Mouse (Mus musculus) natural killer cell, adult 2 months (primary cell): ENCODE measurements around the gene Rbl2.

ENCODE experiments used
- DNase-seq, 2 experiments: peaks; one replicate each; pipeline ENCODE4 v3.0.0; 2022; ENCODE audit warnings: low spot score in 2 of 2

Rbl2 gene

DNA sequence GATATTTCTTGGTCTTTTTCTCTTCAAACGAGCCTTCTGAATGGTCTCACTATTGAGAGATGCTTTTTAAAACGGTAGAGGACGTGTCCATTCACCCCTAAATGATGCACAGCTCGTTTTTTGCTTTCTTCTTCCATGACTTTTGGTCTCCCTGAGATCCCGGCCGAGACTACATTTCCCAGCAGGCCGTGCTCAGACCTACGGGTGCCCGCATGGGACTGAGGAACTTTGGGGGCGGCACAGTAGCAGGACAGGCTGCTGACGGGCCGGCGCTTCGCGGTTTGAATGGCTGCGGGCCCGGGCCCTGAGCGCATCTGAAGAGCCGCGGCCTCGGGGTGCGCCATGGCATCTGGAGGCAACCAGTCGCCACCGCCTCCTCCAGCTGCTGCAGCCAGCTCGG is at the start of gene Rbl2:
Rbl2 (plus strand) TSS at position 224 of the 400 bp plus-strand sequence.
- peak; percentile 91 to 93 for DNase-seq

GRCm38 (mm10) chr8:91034417-91034816 is 35.4 kb upstream of the Rbl2 start:
- DNase-seq, result no peak

DNA sequence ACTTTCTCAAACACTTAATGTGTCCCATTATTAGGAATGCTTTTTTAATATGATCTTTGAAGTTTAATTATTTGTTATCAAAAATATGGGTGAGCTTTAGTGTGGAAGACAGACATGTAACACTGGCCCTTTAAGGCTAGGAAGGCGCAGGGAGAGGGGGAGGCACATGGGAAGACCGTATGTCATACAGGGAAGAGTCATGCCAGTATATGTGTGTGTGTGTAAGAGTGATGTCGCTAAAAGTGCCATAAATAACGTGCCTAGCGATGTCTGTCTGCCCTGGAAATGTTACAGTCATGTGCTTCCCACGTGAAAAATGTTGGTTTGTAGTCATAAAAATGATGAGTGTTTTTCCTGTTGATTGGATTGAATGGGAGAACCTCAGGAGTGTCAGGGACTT is 33.0 kb upstream of the Rbl2 start:
- DNase-seq, result no peak

DNA sequence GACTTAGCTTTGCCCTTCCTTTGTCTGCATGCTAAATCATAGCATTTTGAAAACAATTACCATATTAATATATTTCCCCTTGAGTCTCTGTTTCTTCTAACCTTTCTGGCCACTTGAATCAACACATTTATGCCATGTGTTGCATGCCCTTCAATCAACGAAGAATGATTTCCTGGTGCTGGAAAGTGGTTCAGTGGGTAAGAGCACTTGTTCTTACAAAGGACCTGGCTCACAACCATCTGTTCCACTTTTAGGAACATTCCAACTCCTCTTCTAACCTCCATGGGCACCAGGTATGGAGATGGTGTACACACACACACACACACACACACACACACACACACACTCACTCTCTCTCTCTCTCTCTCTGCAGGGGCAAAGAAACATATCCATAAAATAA is 31.2 kb upstream of the Rbl2 start:
- no peak for DNase-seq

DNA sequence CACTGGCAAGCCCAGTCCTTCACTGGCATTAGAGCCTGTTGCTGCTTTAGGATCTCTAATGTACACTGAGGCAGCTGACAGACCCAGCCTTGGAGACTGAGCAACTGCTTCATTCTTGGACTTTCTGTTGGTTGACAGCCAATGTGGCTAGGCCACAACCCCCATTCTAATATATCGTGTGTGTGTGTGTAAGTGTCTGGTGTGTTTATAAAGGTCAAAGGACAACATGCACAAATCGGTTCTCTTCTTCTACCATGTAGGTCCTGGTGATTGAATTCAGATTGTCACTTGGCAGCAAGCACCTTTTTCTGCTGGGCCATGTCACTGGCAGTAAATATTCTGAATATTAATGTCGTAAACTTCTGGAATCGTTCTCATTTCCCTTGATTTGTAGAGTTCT is 23.5 kb upstream of the Rbl2 start:
- DNase-seq, result no peak

- no peak for DNase-seq
Measured at GRCm38 (mm10) chr8:91051037-91051436, 18.8 kb upstream of the Rbl2 start.

DNA sequence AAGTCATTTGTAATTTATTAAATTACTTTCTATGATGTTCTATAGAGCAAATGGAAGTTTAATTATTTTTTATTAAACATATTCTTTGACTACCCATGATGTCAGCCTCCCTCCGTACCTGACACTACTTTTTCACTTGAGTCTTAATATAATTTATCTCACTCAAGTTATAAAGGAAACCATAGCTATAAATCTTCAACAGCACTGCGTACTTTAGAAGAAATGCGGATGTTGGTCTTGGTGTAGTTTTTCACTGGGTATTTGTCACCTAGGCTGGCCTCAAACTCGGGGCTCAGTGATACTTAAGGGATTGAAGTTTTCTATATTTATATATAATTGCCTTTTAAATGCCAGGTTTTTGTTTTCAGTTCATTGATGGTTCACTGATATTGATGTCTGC is 15.4 kb upstream of the Rbl2 start:
- no peak for DNase-seq

DNA sequence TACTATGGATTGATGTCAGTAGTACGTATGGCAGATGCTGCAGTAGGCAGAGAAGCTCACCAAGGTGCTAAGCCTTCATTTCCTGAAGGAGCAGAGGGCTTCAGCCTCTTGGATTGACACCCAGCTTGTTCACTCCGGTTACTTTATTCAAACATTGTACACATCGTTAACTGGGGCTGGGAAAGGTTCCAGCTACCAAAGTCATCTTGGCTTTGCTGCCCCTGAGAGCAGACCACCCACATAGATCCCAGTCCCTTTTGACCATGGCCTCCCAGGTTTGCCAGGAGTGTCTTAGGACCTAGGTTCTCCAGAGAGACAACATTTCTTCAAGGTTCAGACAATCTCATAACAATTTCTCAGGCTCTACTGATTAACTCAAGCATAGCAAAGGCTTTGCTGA is 13.0 kb upstream of the Rbl2 start:
- DNase-seq, result no peak

DNA sequence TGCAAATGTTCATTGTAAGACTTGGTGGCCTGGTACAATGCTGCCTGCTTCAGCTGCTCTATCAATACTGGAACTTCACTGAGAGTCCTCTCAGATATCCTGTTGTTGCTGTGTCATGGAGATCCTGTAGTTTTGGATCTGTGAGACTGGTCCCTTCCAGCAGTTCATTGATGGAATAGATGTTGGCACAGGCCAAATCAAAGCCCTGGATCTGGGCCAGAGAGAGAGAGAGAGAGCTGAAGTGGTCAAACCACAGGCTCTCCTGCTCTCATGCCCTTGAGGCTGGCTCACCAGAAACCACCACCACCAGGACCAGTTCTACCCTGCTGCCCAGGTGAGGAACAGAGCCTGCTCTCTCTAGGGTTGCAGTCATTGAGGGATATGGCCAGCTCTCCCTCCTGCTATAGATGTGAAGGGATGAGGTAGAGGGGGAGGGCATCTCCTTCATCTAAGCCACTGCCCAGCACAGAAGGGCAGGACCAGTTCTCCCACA is 10.7 kb upstream of the Rbl2 start:
- no peak for DNase-seq

GRCm38 (mm10) chr8:91059884-91060510 is 9.9 kb upstream of the Rbl2 start:
- no peak for DNase-seq

DNA sequence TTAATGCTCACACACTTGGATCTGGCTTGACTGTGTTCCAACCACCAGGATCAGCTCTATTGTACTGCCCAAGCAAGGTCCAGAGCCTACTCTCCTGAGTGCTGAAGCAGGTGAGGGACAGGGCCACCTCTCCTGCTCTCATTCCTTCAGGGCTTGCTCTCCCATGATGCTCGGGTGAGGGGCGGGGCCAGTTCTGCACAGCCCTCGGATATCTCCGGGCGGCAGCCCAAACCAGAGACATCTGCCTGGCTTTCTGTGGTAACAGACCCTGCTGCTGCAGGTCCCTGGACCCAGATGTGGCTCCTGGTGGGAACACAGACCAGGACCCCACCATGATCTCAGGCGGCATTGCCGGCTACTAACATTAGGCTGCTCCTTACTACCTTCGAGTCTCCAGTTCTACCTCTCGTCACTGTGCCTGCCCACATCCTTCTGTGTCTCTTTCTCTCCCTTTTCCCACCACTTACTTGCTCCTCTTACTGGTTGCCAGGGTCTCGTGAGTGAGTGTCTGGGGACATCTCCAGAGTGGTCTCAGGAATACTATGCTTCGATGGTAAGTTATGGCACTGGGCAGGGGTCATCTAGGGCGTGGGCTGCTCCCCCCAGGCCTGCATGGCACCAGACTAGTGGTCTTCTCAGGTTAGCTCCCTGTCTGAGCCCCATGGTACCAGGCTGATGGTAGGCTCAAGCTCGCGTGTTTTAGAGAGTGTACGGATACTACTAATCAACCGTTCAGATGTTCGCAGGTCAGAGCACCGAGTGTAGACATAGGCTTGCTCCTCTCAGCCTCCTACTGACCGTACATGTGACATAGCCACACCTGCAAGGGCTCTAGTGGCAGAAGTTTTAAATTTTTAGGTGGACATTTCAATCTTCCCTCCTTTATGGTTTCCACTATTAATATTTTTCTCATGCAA is 9.0 kb upstream of the Rbl2 start:
- DNase-seq, result no peak

GRCm38 (mm10) chr8:91065179-91065578 is 4.7 kb upstream of the Rbl2 start:
- peak; percentile 21 to 55 for DNase-seq

- peak in 1 of 2 experiments; percentile 14 for DNase-seq
Measured at GRCm38 (mm10) chr8:91069407-91069806, 450 bp upstream of the Rbl2 start.

- DNase-seq, result peak; percentile 82 to 84
Measured at GRCm38 (mm10) chr8:91070275-91070859, 510 bp downstream of the Rbl2 start.

- DNase-seq, result peak in 1 of 2 experiments; percentile 31
Measured at GRCm38 (mm10) chr8:91077077-91077867, 7.4 kb downstream of the Rbl2 start.

DNA sequence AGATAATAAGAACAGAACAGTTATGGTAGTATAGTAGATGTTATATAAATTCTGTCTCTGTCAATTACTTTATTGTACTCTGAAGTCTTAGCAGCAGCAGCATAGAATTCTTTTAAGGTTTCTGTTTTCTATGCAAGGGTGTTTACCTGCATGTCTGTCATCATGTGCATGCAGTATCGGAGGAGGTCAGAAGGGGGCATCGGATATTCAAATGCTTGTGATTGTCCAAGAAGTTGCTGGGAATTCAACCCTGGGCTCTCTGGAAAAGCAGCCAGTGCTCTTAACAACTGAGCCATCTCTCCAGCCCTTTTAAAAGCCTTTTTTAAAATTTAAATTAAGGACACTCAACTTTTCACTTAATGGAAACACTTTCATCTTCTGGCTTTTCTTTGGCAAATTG is 9.8 kb downstream of the Rbl2 start:
- DNase-seq, result no peak

DNA sequence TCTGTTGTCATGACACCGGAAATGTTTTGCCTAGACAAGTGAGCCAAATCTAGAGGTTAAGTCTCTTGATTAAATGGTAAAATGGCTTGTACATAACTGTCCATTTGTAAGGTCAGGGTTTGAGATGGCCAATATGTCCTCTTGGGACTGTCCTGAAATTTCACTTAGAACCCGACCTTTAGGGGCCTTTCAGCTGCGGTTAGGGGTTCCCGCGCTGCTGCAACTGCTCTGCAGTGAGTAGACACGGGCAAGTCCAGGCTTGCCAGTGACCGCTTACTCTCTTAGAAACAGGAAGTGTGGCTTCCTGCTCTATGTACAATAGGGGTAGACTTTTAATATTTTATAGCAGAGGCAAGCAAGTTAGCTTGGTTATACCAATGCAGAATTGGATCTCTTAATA is 12.1 kb downstream of the Rbl2 start:
- peak; percentile 47 to 69 for DNase-seq

DNA sequence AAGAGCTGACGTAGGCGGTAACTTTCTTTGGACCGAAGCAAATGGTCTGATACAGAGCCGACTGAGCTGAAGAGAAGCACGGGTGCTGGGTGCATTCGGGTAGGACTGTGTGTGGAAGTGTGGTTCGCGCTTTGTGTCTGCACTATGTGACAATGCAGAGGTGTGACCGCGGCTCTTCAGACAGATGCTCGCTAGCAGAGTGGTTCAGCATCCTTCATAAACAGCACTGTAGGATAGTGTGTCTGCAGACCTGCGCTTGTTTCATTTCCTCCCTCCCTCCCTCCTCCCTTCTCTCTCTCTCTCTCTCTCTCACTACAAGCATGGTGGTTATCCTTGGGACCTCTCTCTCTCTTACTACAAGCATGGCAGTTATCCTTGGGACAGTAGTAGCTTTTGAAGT is 12.6 kb downstream of the Rbl2 start:
- DNase-seq, result peak; percentile 53 to 66

DNA sequence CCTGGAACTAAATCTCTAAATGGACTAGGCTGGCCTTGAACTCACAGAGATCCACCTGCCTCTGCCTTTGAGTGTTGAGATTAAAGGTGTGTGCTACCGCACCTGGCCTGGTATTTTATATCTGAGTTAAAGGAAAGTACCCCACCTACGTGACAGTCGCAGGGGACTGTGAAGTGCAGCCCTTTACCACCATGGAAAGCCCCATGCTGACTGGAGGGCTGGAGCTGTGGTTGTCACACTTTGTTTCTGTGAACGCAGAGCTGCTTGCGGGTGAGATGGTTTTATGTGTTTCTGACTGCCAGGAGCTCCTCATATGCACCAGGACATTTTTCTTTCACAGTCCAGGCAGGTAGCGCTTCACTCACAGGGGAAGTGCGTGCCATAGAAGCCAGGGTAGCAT is 18.6 kb downstream of the Rbl2 start:
- peak; percentile 50 to 68 for DNase-seq

DNA sequence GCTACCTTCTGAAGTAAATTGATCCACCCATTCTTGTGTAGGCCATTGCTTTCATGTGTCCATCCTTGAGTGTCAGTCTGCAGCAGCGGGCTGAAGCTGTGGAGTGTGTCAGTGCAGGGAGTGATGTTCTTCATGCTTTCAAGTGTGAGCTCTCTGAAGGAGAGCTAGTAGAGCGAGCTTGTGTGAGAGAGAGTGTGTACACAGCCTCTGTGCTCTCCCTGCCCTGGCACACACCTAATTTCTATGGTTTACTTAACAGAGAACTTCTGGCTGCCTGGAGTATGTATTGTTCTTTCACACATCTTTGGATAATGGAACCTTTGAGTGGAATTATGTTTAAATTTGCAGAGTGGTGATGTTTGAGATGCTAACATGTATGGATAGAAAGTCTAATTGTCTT is 19.7 kb downstream of the Rbl2 start:
- no peak for DNase-seq

DNA sequence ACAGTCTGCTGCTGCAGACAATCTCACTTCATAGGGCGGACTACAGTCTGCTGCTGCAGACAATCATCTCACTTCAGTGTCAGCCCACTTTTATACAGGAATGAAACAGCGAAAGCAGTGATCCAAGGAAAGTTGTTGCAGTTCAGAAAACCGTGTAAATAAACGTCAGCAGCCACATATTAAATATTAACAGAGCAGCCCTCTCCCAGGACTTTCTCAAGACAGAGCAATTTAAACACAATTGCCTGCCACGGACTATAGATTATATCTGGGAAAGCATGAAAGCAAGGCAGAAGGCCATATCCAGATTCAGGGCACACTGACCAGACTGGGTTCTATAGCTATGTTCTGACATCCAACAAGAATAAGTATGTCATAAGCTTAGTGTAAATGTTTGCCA is 24.3 kb downstream of the Rbl2 start:
- DNase-seq, result no peak

DNA sequence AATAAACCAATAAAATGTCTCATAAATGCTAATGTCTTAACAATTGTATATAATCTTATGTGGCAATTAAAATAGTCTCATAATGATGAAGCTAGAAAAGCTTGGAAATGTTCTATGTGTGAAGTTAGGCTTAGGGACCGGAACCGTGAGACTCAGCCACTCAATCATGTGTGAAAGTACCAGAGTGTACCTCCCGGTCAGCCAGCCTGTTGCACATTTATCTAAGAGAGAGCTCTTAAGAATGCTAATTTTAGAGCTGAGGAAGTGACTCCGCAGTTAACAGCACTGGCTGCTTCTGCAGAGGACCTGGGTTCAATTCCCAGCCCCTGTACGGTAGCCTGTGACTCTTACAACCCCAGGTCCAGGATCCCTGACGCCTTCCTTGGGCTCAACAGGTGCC is 28.2 kb downstream of the Rbl2 start:
- DNase-seq, result no peak
